Mouse (Mus musculus) heart, adult 11 months (tissue): Measurements from ENCODE around the gene Mdm4.

Experiments
- DNase-seq: peaks from one replicate; pipeline ENCODE4 v3.0.0; 2022

Gene Mdm4

GRCm38 (mm10) chr1:133030461-133030860 is at the start of gene Mdm4:
Gene Mdm4 (minus strand): TSS chr1:133030561.
- DNase-seq: peak; percentile 60

- DNase-seq: no peak
These were observed 49.8 kb upstream of the Mdm4 start for GRCm38 (mm10) chr1:133080079-133080561.

- DNase-seq: peak; percentile 82
These were observed 49.1 kb upstream of the Mdm4 start for GRCm38 (mm10) chr1:133079509-133079908.

- peak; percentile 95 for DNase-seq
These were observed 48.0 kb upstream of the Mdm4 start for GRCm38 (mm10) chr1:133078338-133078727.

- DNase-seq: peak; percentile 97
These were observed 47.4 kb upstream of the Mdm4 start for GRCm38 (mm10) chr1:133077606-133078337.

GRCm38 (mm10) chr1:133076681-133077514 is 46.5 kb upstream of the Mdm4 start:
- peak; percentile 98 for DNase-seq

GRCm38 (mm10) chr1:133075651-133076400 is 45.5 kb upstream of the Mdm4 start:
- DNase-seq: peak; percentile 95

GRCm38 (mm10) chr1:133074541-133074940 is 44.2 kb upstream of the Mdm4 start:
- peak; percentile 92 for DNase-seq

- DNase-seq: peak; percentile 99
These were observed 43.0 kb upstream of the Mdm4 start for GRCm38 (mm10) chr1:133073327-133073856.

GRCm38 (mm10) chr1:133071666-133072381 is 41.5 kb upstream of the Mdm4 start:
- DNase-seq: peak; percentile 97

- peak; percentile 97 for DNase-seq
These were observed 39.8 kb upstream of the Mdm4 start for GRCm38 (mm10) chr1:133070157-133070556.

- DNase-seq: peak; percentile 96
These were observed 39.1 kb upstream of the Mdm4 start for GRCm38 (mm10) chr1:133069275-133070120.

- no peak for DNase-seq
These were observed 38.4 kb upstream of the Mdm4 start for GRCm38 (mm10) chr1:133068669-133069274.

- peak; percentile 98 for DNase-seq
These were observed 37.9 kb upstream of the Mdm4 start for GRCm38 (mm10) chr1:133068268-133068667.

GRCm38 (mm10) chr1:133063164-133063563 is 32.8 kb upstream of the Mdm4 start:
- peak; percentile 83 for DNase-seq

- no peak for DNase-seq
These were observed 30.3 kb upstream of the Mdm4 start for GRCm38 (mm10) chr1:133060681-133061080.

GRCm38 (mm10) chr1:133059592-133059991 is 29.2 kb upstream of the Mdm4 start:
- no peak for DNase-seq

- peak; percentile 92 for DNase-seq
These were observed 27.1 kb upstream of the Mdm4 start for GRCm38 (mm10) chr1:133057345-133058034.

- peak; percentile 93 for DNase-seq
These were observed 24.0 kb upstream of the Mdm4 start for GRCm38 (mm10) chr1:133054326-133054725.

GRCm38 (mm10) chr1:133053034-133053433 is 22.7 kb upstream of the Mdm4 start:
- peak; percentile 90 for DNase-seq
